Mouse (Mus musculus) cerebellum, postnatal 25 days (tissue): Measurements from ENCODE around the gene Ercc5.

Experiments
- DNase-seq, 2 experiments: peaks; one replicate each; pipeline ENCODE4 v3.0.0; 2021; ENCODE audit warnings: mixed read lengths in 2 of 2

The Ercc5 gene

DNA sequence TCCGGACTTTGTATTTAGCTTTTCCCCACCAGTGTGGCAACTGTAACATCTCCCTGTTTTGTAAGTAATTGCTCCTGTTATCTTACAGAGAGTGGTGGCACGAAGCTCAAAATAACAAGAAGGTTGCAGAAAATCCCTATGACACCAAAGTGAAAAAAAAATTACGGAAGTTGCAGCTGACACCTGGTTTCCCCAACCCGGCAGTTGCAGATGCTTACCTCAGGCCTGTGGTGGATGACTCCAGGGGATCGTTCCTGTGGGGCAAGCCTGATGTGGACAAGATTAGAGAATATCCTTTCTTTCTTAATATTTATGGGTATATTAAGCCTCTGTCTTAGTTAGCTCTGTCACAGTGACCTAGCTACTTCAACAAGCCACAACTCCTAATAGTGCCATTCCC lies 30.5 kb downstream of the Ercc5 start:
- DNase-seq, result no peak

DNA sequence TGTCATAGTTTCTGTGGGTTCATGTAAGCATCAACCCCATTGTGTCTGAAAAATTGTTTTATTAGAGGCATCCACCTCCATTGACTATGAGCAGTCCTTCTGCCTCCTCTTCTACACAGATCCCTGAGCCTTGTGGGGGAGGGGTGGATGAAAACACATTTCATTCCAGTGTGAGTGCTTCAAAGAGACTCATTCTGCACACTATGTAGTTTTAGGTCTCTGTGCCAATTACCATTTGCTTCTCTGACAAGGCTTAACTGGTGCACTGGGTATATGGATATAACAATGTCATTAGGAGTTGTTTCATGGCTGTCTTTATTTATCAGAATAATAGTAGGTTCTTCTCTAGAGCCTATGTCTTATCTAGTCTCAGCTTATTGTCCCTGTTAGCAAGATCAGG lies 38.9 kb downstream of the Ercc5 start:
- DNase-seq, result no peak

DNA sequence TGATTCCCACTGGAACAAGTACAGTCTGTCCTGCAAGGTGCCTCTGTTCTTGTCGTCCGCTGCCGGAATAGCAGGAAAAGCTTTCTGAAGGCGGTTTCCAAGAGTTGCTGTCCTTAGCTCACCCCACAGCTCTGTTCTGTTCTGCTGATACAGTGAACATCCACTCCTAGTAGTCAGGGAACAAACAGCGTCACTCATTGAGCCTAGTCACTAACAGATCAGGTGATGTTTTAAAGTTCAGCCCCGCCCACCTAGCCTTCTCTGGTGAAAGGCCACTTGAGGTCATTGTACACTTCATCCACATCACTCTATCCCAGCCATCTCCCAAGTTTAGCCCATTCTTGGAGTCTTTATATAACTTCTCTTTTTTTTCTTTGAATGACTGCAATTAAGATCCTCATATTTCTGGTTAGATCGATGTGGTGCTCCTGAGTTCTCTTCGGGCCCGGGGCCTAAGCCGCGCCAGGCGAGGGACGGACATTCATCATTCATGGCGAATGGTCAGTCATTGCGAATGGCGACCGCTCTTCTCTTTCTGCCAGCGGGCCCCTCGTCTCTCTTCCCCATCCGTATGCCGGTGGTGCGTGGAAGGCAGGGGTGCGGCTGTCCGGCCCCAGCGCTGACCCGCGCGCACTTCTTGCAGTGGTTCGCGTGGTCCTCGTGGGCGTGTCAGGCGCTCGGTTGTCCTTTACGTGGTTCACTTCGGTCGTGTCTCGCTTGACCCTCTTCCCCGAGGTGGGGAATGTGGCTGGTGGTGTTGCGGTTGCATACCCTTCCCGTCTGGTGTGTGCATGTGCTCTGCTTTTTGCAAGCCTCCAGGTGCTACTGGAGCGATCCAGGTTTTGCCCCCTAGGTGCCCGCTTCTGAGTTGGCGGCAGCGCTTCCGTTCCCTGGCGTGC lies 51.0 kb downstream of the Ercc5 start:
- DNase-seq, result peak; percentile 33 to 55

DNA sequence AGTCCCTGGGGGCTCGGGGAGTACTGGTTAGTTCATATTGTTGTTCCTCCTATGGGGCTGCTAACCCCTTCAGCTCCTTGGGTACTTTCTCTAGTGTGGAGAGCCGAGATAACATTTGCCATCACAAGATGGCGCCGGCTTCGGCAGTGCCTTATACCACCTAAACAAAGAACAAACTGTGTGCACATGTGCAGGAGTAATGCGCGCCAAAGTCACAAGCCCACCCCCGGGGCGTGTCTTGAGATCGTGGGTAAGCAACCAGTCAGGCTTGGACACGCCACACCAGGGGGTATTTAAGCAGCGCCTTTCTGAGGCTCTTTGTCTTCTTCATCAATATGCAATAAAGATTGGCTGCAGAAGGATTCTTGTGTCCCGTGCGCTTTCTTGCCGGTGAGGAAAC lies 55.3 kb downstream of the Ercc5 start:
- no peak for DNase-seq

DNA sequence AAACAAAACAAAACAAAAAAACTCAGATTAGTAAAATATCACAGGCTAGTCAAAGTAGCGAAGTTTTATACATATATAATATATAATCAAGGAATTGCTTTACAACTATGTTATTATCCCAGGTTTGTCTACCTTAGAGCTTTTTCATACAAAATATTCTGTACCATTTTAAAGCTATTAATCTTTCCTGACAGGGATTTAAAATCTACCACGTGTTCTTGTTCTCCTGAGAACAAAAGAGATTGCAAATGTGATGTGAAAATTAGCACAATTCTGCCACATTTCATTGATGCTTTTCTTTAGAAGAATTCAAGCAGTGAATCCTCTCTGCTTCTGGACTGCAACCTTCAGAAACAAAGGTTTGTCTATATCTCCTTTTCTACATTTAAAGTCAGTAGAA lies 66.9 kb downstream of the Ercc5 start:
- DNase-seq, result no peak

DNA sequence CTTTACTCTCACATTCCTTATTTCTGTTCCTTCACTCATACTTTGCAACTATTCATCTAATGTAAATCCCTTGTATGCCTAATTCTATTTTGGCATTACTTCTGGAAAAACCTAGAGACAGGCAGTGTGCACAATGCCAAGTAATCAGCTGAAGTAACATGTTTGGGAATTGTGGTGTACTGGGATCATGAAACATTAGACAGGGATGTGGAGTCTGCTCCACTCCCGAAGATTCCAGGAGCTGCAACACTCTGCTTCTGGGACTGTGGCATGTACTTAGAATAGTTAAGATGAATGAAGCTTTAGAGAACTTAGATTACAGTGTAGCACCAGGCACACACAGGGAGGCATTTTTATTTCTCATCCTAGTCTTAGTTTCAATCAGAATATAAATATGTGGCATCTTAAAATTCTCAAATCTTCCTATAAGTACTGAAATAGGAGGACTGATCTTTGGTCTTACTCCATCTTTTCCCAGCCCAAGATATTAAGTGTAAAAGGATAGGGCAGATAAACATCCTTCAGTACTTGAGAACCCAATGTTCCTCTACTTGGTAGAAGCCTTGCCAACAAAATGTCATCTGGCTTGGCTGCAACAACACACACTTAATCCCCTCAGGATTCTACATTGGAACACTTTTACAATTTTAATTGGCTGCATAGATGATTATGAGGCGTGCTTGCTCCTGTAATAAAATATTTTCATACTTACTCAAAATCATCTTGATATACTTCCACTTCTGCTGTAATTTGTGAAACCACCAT lies 69.0 kb downstream of the Ercc5 start:
- no peak for DNase-seq

DNA sequence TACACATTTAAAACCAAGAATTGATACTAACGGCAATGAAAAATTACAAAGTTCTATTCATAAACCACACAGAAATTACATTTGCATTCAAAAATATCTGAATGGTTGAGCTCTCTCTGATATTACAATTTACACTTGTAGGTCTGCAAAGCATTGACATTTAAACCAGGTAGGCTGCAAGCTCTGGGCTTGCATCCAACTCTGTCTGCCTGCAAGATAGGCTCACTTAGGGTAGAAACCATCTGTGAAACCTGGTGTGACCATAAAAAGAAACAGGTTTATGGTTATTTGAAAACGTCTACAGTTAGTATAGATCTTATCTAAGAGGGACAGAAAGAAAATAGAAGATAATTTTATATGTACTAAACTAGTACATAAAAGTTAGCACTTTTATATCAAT lies 69.6 kb downstream of the Ercc5 start:
- DNase-seq, result peak; percentile 71 to 88

DNA sequence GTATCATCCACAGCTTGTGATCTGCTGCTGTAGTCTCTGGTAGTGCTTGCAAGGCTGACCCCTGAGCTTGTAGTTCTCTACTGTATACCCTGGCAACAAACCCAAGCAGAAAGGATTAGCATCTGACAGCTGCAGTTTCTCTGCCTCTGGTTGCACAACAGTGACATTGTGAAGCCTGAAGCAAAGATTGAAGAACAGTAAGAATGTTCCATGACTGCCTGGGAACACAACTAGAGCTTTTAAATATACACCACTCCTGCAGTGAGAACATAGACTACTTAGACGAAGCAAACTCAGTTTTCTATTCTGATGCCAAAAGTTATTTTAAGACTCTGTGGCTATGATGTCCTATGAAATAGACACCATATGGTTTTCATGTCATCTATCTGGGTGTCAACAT lies 71.3 kb downstream of the Ercc5 start, which contains the start of gene Mettl21e:
Gene Mettl21e (minus strand): TSS at position 86 of the 400 bp plus-strand sequence.
- no peak for DNase-seq

DNA sequence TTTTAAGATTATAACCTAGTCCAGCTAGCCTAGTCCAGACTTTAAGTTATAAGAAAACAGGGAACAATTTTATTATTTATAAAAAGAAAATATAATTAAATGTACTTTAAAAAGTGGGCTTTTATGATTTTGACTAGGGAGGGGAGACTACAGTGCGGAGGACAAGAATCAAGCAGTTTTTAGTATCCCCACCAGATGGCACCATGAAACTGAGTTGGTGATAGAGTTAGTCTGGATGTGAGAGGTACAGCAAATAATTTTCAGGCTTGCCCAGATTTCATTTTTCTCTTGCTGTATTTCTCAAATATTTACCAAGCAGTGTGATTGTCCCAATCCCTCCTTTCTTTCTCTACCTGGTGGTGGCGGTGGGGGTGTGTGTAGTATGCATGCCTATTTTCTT lies 81.5 kb downstream of the Ercc5 start:
- DNase-seq, result peak in 1 of 2 experiments; percentile 38
